Mouse (Mus musculus) cerebellum, adult 11-12 months (tissue): ENCODE results near the gene Ndufs4.
"Not testable (repeated sequence)": the region's sequence is repeated elsewhere in the genome, so short reads cannot be mapped to it uniquely, and the experiment has no call there.

ENCODE experiments used
- DNase-seq: peaks from one replicate; pipeline ENCODE4 v3.0.0; 2022

Gene Ndufs4

GRCm38 (mm10) chr13:114319835-114320389 lies 68.1 kb downstream of the Ndufs4 start:
- DNase-seq = no peak

- DNase-seq = no peak
Observed at GRCm38 (mm10) chr13:114319136-114319535, 68.9 kb downstream of the Ndufs4 start.

GRCm38 (mm10) chr13:114315374-114315773 lies 72.7 kb downstream of the Ndufs4 start:
- no peak for DNase-seq

GRCm38 (mm10) chr13:114314953-114315352 lies 73.1 kb downstream of the Ndufs4 start:
- DNase-seq = no peak

GRCm38 (mm10) chr13:114310591-114310990 lies 77.5 kb downstream of the Ndufs4 start:
- no peak for DNase-seq

GRCm38 (mm10) chr13:114304684-114305083 lies 83.4 kb downstream of the Ndufs4 start:
- no peak for DNase-seq

GRCm38 (mm10) chr13:114303466-114304175 lies 84.4 kb downstream of the Ndufs4 start:
- no peak for DNase-seq

GRCm38 (mm10) chr13:114297761-114298160 lies 90.3 kb downstream of the Ndufs4 start:
- no peak for DNase-seq

- no peak for DNase-seq
Observed at GRCm38 (mm10) chr13:114296556-114296955, 91.5 kb downstream of the Ndufs4 start.

GRCm38 (mm10) chr13:114289411-114289810 lies 98.6 kb downstream of the Ndufs4 start:
- no peak for DNase-seq

GRCm38 (mm10) chr13:114288511-114288910 lies 99.5 kb downstream of the Ndufs4 start:
- no peak for DNase-seq

- not testable (repeated sequence) for DNase-seq
Observed at GRCm38 (mm10) chr13:114278690-114279089, 109.4 kb downstream of the Ndufs4 start.

- DNase-seq = no peak
Observed at GRCm38 (mm10) chr13:114277277-114277676, 110.8 kb downstream of the Ndufs4 start.

GRCm38 (mm10) chr13:114271410-114272105 lies 116.5 kb downstream of the Ndufs4 start:
- DNase-seq = no peak

- DNase-seq = no peak
Observed at GRCm38 (mm10) chr13:114267741-114268140, 120.3 kb downstream of the Ndufs4 start.

- DNase-seq = no peak
Observed at GRCm38 (mm10) chr13:114260486-114261205, 127.4 kb downstream of the Ndufs4 start.

GRCm38 (mm10) chr13:114254697-114255096 lies 133.4 kb downstream of the Ndufs4 start:
- DNase-seq = no peak
